Mouse (Mus musculus): ENCODE results near the gene Cops2. TPM values are rescaled to one million over a fixed set of nuclear protein-coding genes. Genes with fewer than 3 reads are reported as not detected.

The Cops2 gene
- polyA plus RNA-seq, 3 experiments from 2014 or later, result 80.3 to 114 (median 87.5) TPM

DNA sequence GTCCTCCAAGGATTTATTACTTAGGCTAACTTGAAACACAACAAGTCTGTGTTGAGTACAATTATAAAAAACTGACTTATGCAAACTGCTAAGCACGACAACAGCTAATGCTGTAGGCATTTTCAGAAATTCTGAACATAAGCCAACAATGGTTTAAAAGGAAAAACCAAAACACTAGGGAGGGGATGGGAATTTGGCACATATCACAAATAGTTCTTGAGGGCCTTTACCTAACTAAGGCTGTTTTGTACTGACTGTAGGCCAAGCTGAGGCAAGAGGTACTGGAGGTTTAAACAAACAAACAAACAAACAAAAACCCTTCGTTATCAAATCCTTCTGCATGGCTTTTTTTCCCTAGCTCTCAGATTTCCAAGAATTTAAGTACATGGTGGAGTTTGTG is 77.9 kb downstream of the Cops2 start:
- ATAC-seq, result no peak

Other genes with a start within 250 kb of the Cops2 start
- 1 to 10 TPM; 5.0 to 5.8 (median 5.8) TPM for gene Cep152, start 234.0 kb downstream of the Cops2 start, polyA plus RNA-seq (2017; shearing (Covaris generic))
- gene Eid1, start 186.0 kb downstream of the Cops2 start, polyA plus RNA-seq (2017; shearing (Covaris generic)), result 1 to 10 TPM; 6.8 to 7.4 (median 6.8) TPM
- under 1 TPM in 1 of 3 experiments, not detected in 2; 0.19 TPM for gene Shc4, start 135.0 kb downstream of the Cops2 start, polyA plus RNA-seq (2017; shearing (Covaris generic))
- 10 to 100 TPM; 23.0 to 26.0 (median 24.1) TPM for gene Secisbp2l, start 76.3 kb downstream of the Cops2 start, polyA plus RNA-seq (2017; shearing (Covaris generic))
- gene Galk2, start within 50 bp of the Cops2 start, polyA plus RNA-seq (2017; shearing (Covaris generic)), result 10 to 100 TPM; 71.7 to 87.5 (median 71.8) TPM
- gene Fgf7, start 175.5 kb upstream of the Cops2 start, polyA plus RNA-seq (2017; shearing (Covaris generic)), result not detected